Mouse (Mus musculus): ENCODE measurements around the gene Ino80e. TPM values are rescaled to one million over a fixed set of nuclear protein-coding genes. Genes with fewer than 3 reads are reported as not detected.

Gene Ino80e
- polyA plus RNA-seq, 1 experiment: 62.4 TPM

DNA sequence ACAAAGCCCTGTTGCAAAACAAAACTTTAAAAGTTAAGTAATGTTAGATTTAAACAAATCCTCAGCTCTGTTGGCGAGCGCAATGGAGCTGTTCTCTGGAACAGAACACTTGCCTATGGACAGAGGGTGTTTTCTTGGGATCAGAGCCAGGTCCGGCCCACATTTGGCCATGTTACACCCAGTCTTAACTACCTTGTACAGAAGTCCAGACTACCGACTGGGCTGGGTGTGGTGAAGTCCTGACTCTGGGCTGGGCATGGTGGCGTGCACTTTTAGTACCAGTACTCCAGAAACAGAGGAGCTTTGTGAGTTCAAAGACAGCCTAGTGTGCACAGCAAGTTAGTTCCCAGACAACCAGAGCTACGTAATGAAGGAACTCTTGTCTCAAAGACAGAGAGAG lies 55.2 kb downstream of the Ino80e start:
- Histone ChIP-seq H3K4me3 (peak overlapping the region; percentile 65), H3ac (ENCODE audit: control insufficient read depth, insufficient read length) (no peak overlapping the region), H3K27me3 (ENCODE audit: control insufficient read depth, insufficient read depth, insufficient read length) (no peaks in the 10 kb centered on the region), H3K36me3 (ENCODE audit: control insufficient read depth, insufficient read depth) (no peaks in the 10 kb centered on the region), H3K4me2 (ENCODE audit: low read depth) (peak overlapping the region; percentile 67), H3K79me2 (ENCODE audit: control insufficient read depth, insufficient read depth) (no peaks in the 10 kb centered on the region)
- TF ChIP-seq MYOD1 (IDR thresholded peaks at IDR 0.05; ENCODE audit: control insufficient read depth in 1 of 3, insufficient read length in 2 of 3, low read depth in 2 of 3) (no peak), MAX (IDR thresholded peaks at IDR 0.05; ENCODE audit: low read depth) (no peak), TCF3 (IDR thresholded peaks at IDR 0.05; ENCODE audit: insufficient read length, low read depth) (no peak), POLR2A (IDR thresholded peaks at IDR 0.05; ENCODE audit: insufficient read length, low read depth) (peak; percentile 34), POLR2AphosphoS2 (IDR thresholded peaks at IDR 0.05; ENCODE audit: insufficient read length, low read depth) (no peak)

DNA sequence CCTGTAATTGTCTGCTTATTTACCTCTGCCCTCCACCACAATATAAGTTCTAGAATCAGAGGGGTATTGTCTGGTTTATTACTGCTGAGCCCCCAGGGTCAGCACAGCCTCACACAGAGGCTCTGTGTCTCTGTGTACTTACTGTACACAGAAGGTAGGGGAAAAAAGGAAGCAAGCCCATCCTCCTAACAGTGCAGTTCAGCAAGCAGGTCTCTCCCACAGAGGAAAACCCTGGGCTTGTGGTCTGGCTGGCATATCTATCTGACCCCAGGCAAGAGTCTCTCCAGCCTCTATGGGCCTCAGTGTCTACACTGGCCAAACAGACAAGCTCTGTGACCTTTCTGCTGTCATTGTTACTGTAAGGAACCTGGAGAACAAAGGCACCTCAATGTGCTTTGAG lies 58.4 kb downstream of the Ino80e start:
- Histone ChIP-seq H3K4me2 (ENCODE audit: low read depth) (peak overlapping the region; percentile 87), H3K36me3 (ENCODE audit: control insufficient read depth, insufficient read depth) (no peaks in the 10 kb centered on the region), H3K27me3 (ENCODE audit: control insufficient read depth, insufficient read depth, insufficient read length) (no peaks in the 10 kb centered on the region), H3ac (ENCODE audit: control insufficient read depth, insufficient read length) (no peak overlapping the region), H3K79me2 (ENCODE audit: control insufficient read depth, insufficient read depth) (peaks cover 2% of the 10 kb centered on the region), H3K4me3 (no peak overlapping the region)
- TF ChIP-seq CEBPB (IDR thresholded peaks at IDR 0.05; ENCODE audit: insufficient read depth, poor library complexity, severe bottlenecking) (no peak), POLR2A (IDR thresholded peaks at IDR 0.05; ENCODE audit: insufficient read length, low read depth) (no peak), USF1 (IDR thresholded peaks at IDR 0.05; ENCODE audit: low read depth) (no peak), MYOD1 (IDR thresholded peaks at IDR 0.05; ENCODE audit: control insufficient read depth in 1 of 3, insufficient read length in 2 of 3, low read depth in 2 of 3) (no peak), MAX (IDR thresholded peaks at IDR 0.05; ENCODE audit: low read depth) (no peak), TCF12 (IDR thresholded peaks at IDR 0.05; ENCODE audit: insufficient read depth, poor library complexity, severe bottlenecking) (no peak), POLR2AphosphoS2 (IDR thresholded peaks at IDR 0.05; ENCODE audit: insufficient read length, low read depth) (no peak), MYOG (IDR thresholded peaks at IDR 0.05; ENCODE audit: control insufficient read depth in 1 of 3, insufficient read depth in 1 of 3, insufficient read length in 2 of 3, low read depth in 2 of 3) (no peak), E2F4 (IDR thresholded peaks at IDR 0.05; ENCODE audit: insufficient read depth) (no peak), SRF (IDR thresholded peaks at IDR 0.05; ENCODE audit: control insufficient read depth, insufficient read length, low read depth) (no peak), REST (IDR thresholded peaks at IDR 0.05; ENCODE audit: insufficient read depth, insufficient read length) (no peak), TCF3 (IDR thresholded peaks at IDR 0.05; ENCODE audit: insufficient read length, low read depth) (no peak)

DNA sequence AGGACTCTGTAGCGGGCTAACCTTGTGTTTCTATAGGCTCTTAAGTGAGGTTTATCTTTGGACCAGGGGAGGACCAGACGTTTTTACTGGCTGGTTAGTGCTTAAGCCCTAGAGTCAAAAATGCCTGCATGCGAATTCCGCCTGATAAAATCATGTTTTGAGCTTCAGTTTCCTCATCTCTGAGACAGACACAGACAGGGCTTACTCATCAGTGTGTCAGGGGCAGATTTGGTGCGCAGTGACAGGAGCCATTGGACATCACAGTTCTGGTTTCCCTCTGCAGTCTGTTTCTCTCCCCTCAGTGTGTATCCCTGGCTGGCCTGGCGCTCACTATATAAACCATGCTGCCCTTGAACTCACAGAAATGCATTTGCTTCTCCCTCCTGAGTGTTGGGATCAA lies 59.0 kb downstream of the Ino80e start:
- Histone ChIP-seq H3ac (ENCODE audit: control insufficient read depth, insufficient read length) (no peak overlapping the region), H3K79me2 (ENCODE audit: control insufficient read depth, insufficient read depth) (peaks cover 8% of the 10 kb centered on the region), H3K4me2 (ENCODE audit: low read depth) (peak overlapping the region; percentile 87), H3K36me3 (ENCODE audit: control insufficient read depth, insufficient read depth) (no peaks in the 10 kb centered on the region), H3K4me3 (no peak overlapping the region), H3K27me3 (ENCODE audit: control insufficient read depth, insufficient read depth, insufficient read length) (no peaks in the 10 kb centered on the region)
- TF ChIP-seq MYOG (IDR thresholded peaks at IDR 0.05; ENCODE audit: control insufficient read depth in 1 of 3, insufficient read depth in 1 of 3, insufficient read length in 2 of 3, low read depth in 2 of 3) (no peak), CEBPB (IDR thresholded peaks at IDR 0.05; ENCODE audit: insufficient read depth, poor library complexity, severe bottlenecking) (no peak), TCF3 (IDR thresholded peaks at IDR 0.05; ENCODE audit: insufficient read length, low read depth) (no peak)

DNA sequence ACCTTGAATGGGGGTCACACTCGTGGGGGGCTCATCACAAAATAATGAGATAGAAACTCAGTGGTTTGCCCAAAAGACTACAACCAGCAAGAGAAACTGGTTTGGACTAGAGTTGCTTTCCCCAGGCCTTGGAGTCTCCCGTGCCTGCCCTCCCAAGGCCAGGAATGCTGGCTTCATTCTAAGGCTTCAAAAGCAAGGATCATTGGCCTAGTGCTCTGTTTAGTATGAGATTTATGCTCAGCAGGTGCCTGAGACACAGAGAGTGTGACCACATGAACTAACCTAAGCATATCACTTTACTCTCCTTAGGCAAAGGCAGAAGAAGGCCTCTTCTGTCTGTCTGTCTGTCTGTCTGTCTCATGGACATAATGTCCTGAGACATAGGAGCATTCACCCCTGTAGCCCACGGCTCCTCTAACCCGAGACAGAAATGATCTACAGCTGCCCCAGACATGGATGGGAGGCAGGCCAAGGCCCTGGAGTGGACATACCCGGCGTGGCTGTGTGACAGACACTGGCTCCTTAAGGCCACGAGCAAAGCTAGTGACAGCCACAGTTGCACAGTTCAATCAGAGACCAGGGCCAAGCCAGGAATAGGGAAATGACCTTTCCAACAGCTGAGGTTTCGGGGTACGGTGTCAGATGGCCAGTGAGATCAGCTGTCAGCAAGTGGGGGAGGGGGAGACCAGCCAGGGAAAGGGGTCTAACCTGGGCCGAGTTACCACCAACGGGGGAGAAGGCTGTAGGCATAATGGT lies 59.9 kb downstream of the Ino80e start:
- Histone ChIP-seq H3ac (ENCODE audit: control insufficient read depth, insufficient read length) (no peak overlapping the region), H3K4me3 (no peak overlapping the region), H3K79me2 (ENCODE audit: control insufficient read depth, insufficient read depth) (peaks cover 16% of the 10 kb centered on the region), H3K4me2 (ENCODE audit: low read depth) (peak overlapping the region; percentile 87), H3K27me3 (ENCODE audit: control insufficient read depth, insufficient read depth, insufficient read length) (no peaks in the 10 kb centered on the region), H3K36me3 (ENCODE audit: control insufficient read depth, insufficient read depth) (no peaks in the 10 kb centered on the region)
- peak; percentile 17 for TF ChIP-seq POLR2AphosphoS2 (IDR thresholded peaks at IDR 0.05; ENCODE audit: insufficient read length, low read depth)
- TF ChIP-seq MYOG (IDR thresholded peaks at IDR 0.05; ENCODE audit: control insufficient read depth in 1 of 3, insufficient read depth in 1 of 3, insufficient read length in 2 of 3, low read depth in 2 of 3): peak; percentile 79 to 95 (median 85)
- TF ChIP-seq CEBPB (IDR thresholded peaks at IDR 0.05; ENCODE audit: insufficient read depth, poor library complexity, severe bottlenecking): no peak
- TF ChIP-seq MYOD1 (IDR thresholded peaks at IDR 0.05; ENCODE audit: control insufficient read depth in 1 of 3, insufficient read length in 2 of 3, low read depth in 2 of 3): peak; percentile 87 to 98 (median 93)
- no peak for TF ChIP-seq MAX (IDR thresholded peaks at IDR 0.05; ENCODE audit: low read depth)
- no peak for TF ChIP-seq POLR2A (IDR thresholded peaks at IDR 0.05; ENCODE audit: insufficient read length, low read depth)
- TF ChIP-seq TCF12 (IDR thresholded peaks at IDR 0.05; ENCODE audit: insufficient read depth, poor library complexity, severe bottlenecking): peak; percentile 84
- peak; percentile 67 for TF ChIP-seq TCF3 (IDR thresholded peaks at IDR 0.05; ENCODE audit: insufficient read length, low read depth)
- TF ChIP-seq SRF (IDR thresholded peaks at IDR 0.05; ENCODE audit: control insufficient read depth, insufficient read length, low read depth): no peak

DNA sequence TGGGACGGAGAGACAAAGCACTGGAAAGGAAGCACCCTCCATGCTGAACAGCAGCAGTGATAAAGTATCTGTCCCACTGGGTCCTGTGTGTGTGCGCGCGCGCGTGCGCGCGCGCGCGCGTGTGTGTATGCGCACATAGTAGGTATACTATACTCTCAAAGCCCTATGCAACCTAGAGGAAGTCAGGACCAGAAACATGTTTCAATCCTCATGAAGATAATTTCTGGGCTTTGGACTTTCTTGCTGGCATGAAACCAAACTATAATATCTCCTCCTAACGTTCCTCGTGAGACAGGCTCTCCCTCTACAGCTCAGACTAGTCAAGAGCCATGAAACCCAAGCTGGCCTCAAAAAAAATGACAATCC lies 61.1 kb downstream of the Ino80e start:
- TF ChIP-seq TCF12 (IDR thresholded peaks at IDR 0.05; ENCODE audit: insufficient read depth, poor library complexity, severe bottlenecking) (no peak), CEBPB (IDR thresholded peaks at IDR 0.05; ENCODE audit: insufficient read depth, poor library complexity, severe bottlenecking) (no peak)
- Histone ChIP-seq H3K4me3 (no peak overlapping the region), H3K4me2 (ENCODE audit: low read depth) (peak overlapping the region; percentile 87), H3ac (ENCODE audit: control insufficient read depth, insufficient read length) (no peak overlapping the region), H3K36me3 (ENCODE audit: control insufficient read depth, insufficient read depth) (peaks cover 10% of the 10 kb centered on the region), H3K27me3 (ENCODE audit: control insufficient read depth, insufficient read depth, insufficient read length) (no peaks in the 10 kb centered on the region), H3K79me2 (ENCODE audit: control insufficient read depth, insufficient read depth) (peaks cover 28% of the 10 kb centered on the region)

Other genes with a start within 250 kb of the Ino80e start
- gene Nupr1, start 231.5 kb downstream of the Ino80e start, polyA plus RNA-seq (2012; fragmentation: generic; extraction: Trizol): 244 TPM
- 35.3 TPM for gene Sgf29, start 213.1 kb downstream of the Ino80e start, polyA plus RNA-seq (2012; fragmentation: generic; extraction: Trizol)
- not detected for gene Sult1a1, start 185.9 kb downstream of the Ino80e start, polyA plus RNA-seq (2012; fragmentation: generic; extraction: Trizol)
- gene Bola2, start 167.0 kb downstream of the Ino80e start, polyA plus RNA-seq (2012; fragmentation: generic; extraction: Trizol): 79.7 TPM
- 5.8 TPM for gene Slx1b, start 166.6 kb downstream of the Ino80e start, polyA plus RNA-seq (2012; fragmentation: generic; extraction: Trizol)
- 0.14 TPM for gene Coro1a, start 154.6 kb downstream of the Ino80e start, polyA plus RNA-seq (2012; fragmentation: generic; extraction: Trizol)
- gene Mapk3, start 102.8 kb downstream of the Ino80e start, polyA plus RNA-seq (2012; fragmentation: generic; extraction: Trizol): 126 TPM
- gene Gdpd3, start 96.0 kb downstream of the Ino80e start, polyA plus RNA-seq (2012; fragmentation: generic; extraction: Trizol): 1.1 TPM
- gene Ypel3, start 85.4 kb downstream of the Ino80e start, polyA plus RNA-seq (2012; fragmentation: generic; extraction: Trizol): 82.2 TPM
- gene Tbx6, start 80.9 kb downstream of the Ino80e start, polyA plus RNA-seq (2012; fragmentation: generic; extraction: Trizol): 0.23 TPM
- 113 TPM for gene Ppp4c, start 69.9 kb downstream of the Ino80e start, polyA plus RNA-seq (2012; fragmentation: generic; extraction: Trizol)
- 0.94 TPM for gene Fam57b, start 64.7 kb downstream of the Ino80e start, polyA plus RNA-seq (2012; fragmentation: generic; extraction: Trizol)
- not detected for gene 4930451I11Rik, start 30.7 kb downstream of the Ino80e start, polyA plus RNA-seq (2012; fragmentation: generic; extraction: Trizol)
- gene Doc2a, start 15.0 kb downstream of the Ino80e start, polyA plus RNA-seq (2012; fragmentation: generic; extraction: Trizol): not detected
- 16.2 TPM for gene Hirip3, start 405 bp downstream of the Ino80e start, polyA plus RNA-seq (2012; fragmentation: generic; extraction: Trizol)
- 26.6 TPM for gene Taok2, start 22.3 kb upstream of the Ino80e start, polyA plus RNA-seq (2012; fragmentation: generic; extraction: Trizol)
- gene Tmem219, start 60.5 kb upstream of the Ino80e start, polyA plus RNA-seq (2012; fragmentation: generic; extraction: Trizol): 34.1 TPM
- gene Kctd13, start 66.5 kb upstream of the Ino80e start, polyA plus RNA-seq (2012; fragmentation: generic; extraction: Trizol): 14.6 TPM
- 0.11 TPM for gene Asphd1, start 87.2 kb upstream of the Ino80e start, polyA plus RNA-seq (2012; fragmentation: generic; extraction: Trizol)
- 0.10 TPM for gene Sez6l2, start 88.2 kb upstream of the Ino80e start, polyA plus RNA-seq (2012; fragmentation: generic; extraction: Trizol)
- 173 TPM for gene Cdipt, start 113.5 kb upstream of the Ino80e start, polyA plus RNA-seq (2012; fragmentation: generic; extraction: Trizol)
- gene Cdiptos, start 113.7 kb upstream of the Ino80e start, polyA plus RNA-seq (2012; fragmentation: generic; extraction: Trizol): 0.18 TPM
- 111 TPM for gene Mvp, start 152.2 kb upstream of the Ino80e start, polyA plus RNA-seq (2012; fragmentation: generic; extraction: Trizol)
- gene Pagr1b, start 154.1 kb upstream of the Ino80e start, polyA plus RNA-seq (2012; fragmentation: generic; extraction: Trizol): 0.95 TPM
- 8.1 TPM for gene Pagr1a, start 155.0 kb upstream of the Ino80e start, polyA plus RNA-seq (2012; fragmentation: generic; extraction: Trizol)
- gene Gm42742, start 158.7 kb upstream of the Ino80e start, polyA plus RNA-seq (2012; fragmentation: generic; extraction: Trizol): 37.7 TPM
- not detected for gene Prrt2, start 158.8 kb upstream of the Ino80e start, polyA plus RNA-seq (2012; fragmentation: generic; extraction: Trizol)
- gene Maz, start 164.7 kb upstream of the Ino80e start, polyA plus RNA-seq (2012; fragmentation: generic; extraction: Trizol): 115 TPM
- gene Kif22, start 180.1 kb upstream of the Ino80e start, polyA plus RNA-seq (2012; fragmentation: generic; extraction: Trizol): 29.9 TPM
- gene Zg16, start 225.0 kb upstream of the Ino80e start, polyA plus RNA-seq (2012; fragmentation: generic; extraction: Trizol): not detected
- 45.0 TPM for gene AI467606, start 229.0 kb upstream of the Ino80e start, polyA plus RNA-seq (2012; fragmentation: generic; extraction: Trizol)